Mouse (Mus musculus): ENCODE results near the gene Klf15. TPM values are rescaled to one million over a fixed set of nuclear protein-coding genes. Genes with fewer than 3 reads are reported as not detected.

Gene Klf15
- polyA plus RNA-seq, 1 experiment, result 131 TPM

GRCm38 (mm10) chr6:90489532-90489931 lies 27.2 kb downstream of the Klf15 start:
- WGBS, result 91% methylated on average over 3 of the region's 3 CpGs
- no peak for DNase-seq
- H3K27ac ChIP-seq (ENCODE audit: insufficient read depth, low read depth, low read length), result no peak overlapping the region
- peaks cover 22% of the 10 kb centered on the region for H3K4me1 ChIP-seq (ENCODE audit: control insufficient read depth, insufficient read depth, low read length)
- H3K4me3 ChIP-seq (ENCODE audit: insufficient read depth, low read depth, low read length), result no peak overlapping the region
- no peak for TF ChIP-seq POLR2A (IDR thresholded peaks at IDR 0.05; ENCODE audit: low read depth, low read length)
- TF ChIP-seq CTCF (conservative IDR thresholded peaks at IDR 0.05; ENCODE audit: insufficient read depth, insufficient read length, low read depth, low read length), result no peak
- H3K36me3 ChIP-seq (ENCODE audit: control insufficient read depth, insufficient read depth, low read length), result no peaks in the 10 kb centered on the region
- H3K27me3 ChIP-seq (replicated peaks; ENCODE audit: control insufficient read depth, insufficient read depth, low read length), result no peaks in the 10 kb centered on the region

GRCm38 (mm10) chr6:90490976-90491375 lies 28.6 kb downstream of the Klf15 start:
- DNase-seq, result peak; percentile 26
- Histone ChIP-seq H3K4me3 (ENCODE audit: insufficient read depth, low read depth, low read length) (no peak overlapping the region), H3K36me3 (ENCODE audit: control insufficient read depth, insufficient read depth, low read length) (no peaks in the 10 kb centered on the region), H3K27ac (ENCODE audit: insufficient read depth, low read depth, low read length) (no peak overlapping the region), H3K27me3 (replicated peaks; ENCODE audit: control insufficient read depth, insufficient read depth, low read length) (no peaks in the 10 kb centered on the region), H3K4me1 (ENCODE audit: control insufficient read depth, insufficient read depth, low read length) (peaks cover 30% of the 10 kb centered on the region)
- TF ChIP-seq POLR2A (IDR thresholded peaks at IDR 0.05; ENCODE audit: low read depth, low read length), result no peak
- no peak for TF ChIP-seq CTCF (conservative IDR thresholded peaks at IDR 0.05; ENCODE audit: insufficient read depth, insufficient read length, low read depth, low read length)
- 50% methylated on average over 2 of the region's 2 CpGs for WGBS

GRCm38 (mm10) chr6:90491956-90492744 lies 29.8 kb downstream of the Klf15 start:
- Histone ChIP-seq H3K4me3 (ENCODE audit: insufficient read depth, low read depth, low read length) (no peak overlapping the region), H3K27ac (ENCODE audit: insufficient read depth, low read depth, low read length) (peak overlapping the region; percentile 73), H3K36me3 (ENCODE audit: control insufficient read depth, insufficient read depth, low read length) (no peaks in the 10 kb centered on the region), H3K4me1 (ENCODE audit: control insufficient read depth, insufficient read depth, low read length) (peaks cover 30% of the 10 kb centered on the region), H3K27me3 (replicated peaks; ENCODE audit: control insufficient read depth, insufficient read depth, low read length) (no peaks in the 10 kb centered on the region)
- DNase-seq, result peak; percentile 95
- TF ChIP-seq POLR2A (IDR thresholded peaks at IDR 0.05; ENCODE audit: low read depth, low read length), result no peak
- WGBS, result 36% methylated on average over 10 of the region's 10 CpGs

GRCm38 (mm10) chr6:90494155-90494554 lies 31.8 kb downstream of the Klf15 start:
- no peak for DNase-seq
- TF ChIP-seq POLR2A (IDR thresholded peaks at IDR 0.05; ENCODE audit: low read depth, low read length) (no peak), CTCF (conservative IDR thresholded peaks at IDR 0.05; ENCODE audit: insufficient read depth, insufficient read length, low read depth, low read length) (no peak)
- WGBS, result 45% methylated on average over 3 of the region's 3 CpGs
- H3K27ac ChIP-seq (ENCODE audit: insufficient read depth, low read depth, low read length), result peak overlapping the region; percentile 27
- H3K36me3 ChIP-seq (ENCODE audit: control insufficient read depth, insufficient read depth, low read length), result no peaks in the 10 kb centered on the region
- no peak overlapping the region for H3K4me3 ChIP-seq (ENCODE audit: insufficient read depth, low read depth, low read length)
- peaks cover 31% of the 10 kb centered on the region for H3K4me1 ChIP-seq (ENCODE audit: control insufficient read depth, insufficient read depth, low read length)
- no peaks in the 10 kb centered on the region for H3K27me3 ChIP-seq (replicated peaks; ENCODE audit: control insufficient read depth, insufficient read depth, low read length)

- WGBS, result 48% methylated on average over 3 of the region's 3 CpGs
- no peak overlapping the region for H3K4me3 ChIP-seq (ENCODE audit: insufficient read depth, low read depth, low read length)
- H3K4me1 ChIP-seq (ENCODE audit: control insufficient read depth, insufficient read depth, low read length), result peaks cover 31% of the 10 kb centered on the region
- H3K27me3 ChIP-seq (replicated peaks; ENCODE audit: control insufficient read depth, insufficient read depth, low read length), result no peaks in the 10 kb centered on the region
- no peaks in the 10 kb centered on the region for H3K36me3 ChIP-seq (ENCODE audit: control insufficient read depth, insufficient read depth, low read length)
- TF ChIP-seq CTCF (conservative IDR thresholded peaks at IDR 0.05; ENCODE audit: insufficient read depth, insufficient read length, low read depth, low read length), result no peak
- no peak for TF ChIP-seq POLR2A (IDR thresholded peaks at IDR 0.05; ENCODE audit: low read depth, low read length)
- peak; percentile 60 for DNase-seq
- H3K27ac ChIP-seq (ENCODE audit: insufficient read depth, low read depth, low read length), result peak overlapping the region; percentile 27
These were observed 32.2 kb downstream of the Klf15 start for GRCm38 (mm10) chr6:90494566-90494965.

- peaks cover 31% of the 10 kb centered on the region for H3K4me1 ChIP-seq (ENCODE audit: control insufficient read depth, insufficient read depth, low read length)
- H3K27ac ChIP-seq (ENCODE audit: insufficient read depth, low read depth, low read length), result no peak overlapping the region
- no peak for TF ChIP-seq CTCF (conservative IDR thresholded peaks at IDR 0.05; ENCODE audit: insufficient read depth, insufficient read length, low read depth, low read length)
- no peak for TF ChIP-seq POLR2A (IDR thresholded peaks at IDR 0.05; ENCODE audit: low read depth, low read length)
- H3K4me3 ChIP-seq (ENCODE audit: insufficient read depth, low read depth, low read length), result no peak overlapping the region
- H3K36me3 ChIP-seq (ENCODE audit: control insufficient read depth, insufficient read depth, low read length), result no peaks in the 10 kb centered on the region
- 83% methylated on average over 6 of the region's 7 CpGs for WGBS
- no peak for DNase-seq
- H3K27me3 ChIP-seq (replicated peaks; ENCODE audit: control insufficient read depth, insufficient read depth, low read length), result no peaks in the 10 kb centered on the region
These were observed 33.0 kb downstream of the Klf15 start for GRCm38 (mm10) chr6:90495282-90495912.

GRCm38 (mm10) chr6:90496217-90496616 lies 33.8 kb downstream of the Klf15 start:
- Histone ChIP-seq H3K36me3 (ENCODE audit: control insufficient read depth, insufficient read depth, low read length) (no peaks in the 10 kb centered on the region), H3K27me3 (replicated peaks; ENCODE audit: control insufficient read depth, insufficient read depth, low read length) (no peaks in the 10 kb centered on the region), H3K4me1 (ENCODE audit: control insufficient read depth, insufficient read depth, low read length) (peaks cover 28% of the 10 kb centered on the region), H3K27ac (ENCODE audit: insufficient read depth, low read depth, low read length) (no peak overlapping the region), H3K4me3 (ENCODE audit: insufficient read depth, low read depth, low read length) (no peak overlapping the region)
- DNase-seq, result no peak
- TF ChIP-seq POLR2A (IDR thresholded peaks at IDR 0.05; ENCODE audit: low read depth, low read length), result no peak
- TF ChIP-seq CTCF (conservative IDR thresholded peaks at IDR 0.05; ENCODE audit: insufficient read depth, insufficient read length, low read depth, low read length), result no peak
- 71% methylated on average over 3 of the region's 3 CpGs for WGBS

All from kidney, adult 2 months (tissue).